Mouse (Mus musculus) CH12.LX (cell line): ENCODE results near the gene Evx2. TPM values are rescaled to one million over a fixed set of nuclear protein-coding genes. Genes with fewer than 3 reads are reported as not detected.

Experiments
- DNase-seq: peaks from one replicate; pipeline ENCODE4 v3.0.0-alpha.2; 2013; ENCODE audit errors: extremely low read depth
- H3K27ac ChIP-seq: 2 replicates; pipeline ENCODE4 v1.5.1; 2012; ENCODE audit warnings: low read depth, mild to moderate bottlenecking, control low read depth, moderate library complexity; ENCODE audit not compliant: insufficient read depth
- H3K27me3 ChIP-seq: replicated peaks from 2 replicates; pipeline ENCODE3; 2012; ENCODE audit warnings: inconsistent platforms
- H3K36me3 ChIP-seq, 2 experiments: replicated peaks in 1 of 2; 2 replicates each; pipeline versions ENCODE3 to v1.6.1; 2012; ENCODE audit warnings: inconsistent platforms in 1 of 2, low read length in 1 of 2, mild to moderate bottlenecking in 1 of 2, mixed read lengths in 1 of 2, moderate library complexity in 1 of 2; ENCODE audit not compliant: control insufficient read depth in 1 of 2, insufficient read depth in 1 of 2
- H3K4me1 ChIP-seq, 2 experiments: 2 replicates each; pipeline ENCODE4 v1.6.1; 2012; ENCODE audit warnings: inconsistent platforms in 1 of 2, moderate library complexity in 1 of 2; ENCODE audit not compliant: insufficient read depth in 2 of 2, control insufficient read depth in 1 of 2
- H3K4me2 ChIP-seq: 2 replicates; pipeline ENCODE4 v1.6.1; 2012; ENCODE audit warnings: low read depth, mild to moderate bottlenecking, control low read depth; ENCODE audit not compliant: poor library complexity, insufficient read depth, severe bottlenecking
- H3K4me3 ChIP-seq, 3 experiments: fragments of 150-350 bp in 1 of 3; sonication (generic) in 1 of 3; replicated peaks in 1 of 3; 2 replicates each; pipeline versions ENCODE3 to v1.5.1; 2011 to 2012; ENCODE audit warnings: low read depth in 2 of 3, low read length in 2 of 3, mild to moderate bottlenecking in 2 of 3, moderate library complexity in 2 of 3, control low read depth in 1 of 3, improper control_type of control experiment in 1 of 3, inconsistent platforms in 1 of 3, mixed read lengths in 1 of 3; ENCODE audit not compliant: poor library complexity in 1 of 3
- H3K79me2 ChIP-seq: replicated peaks from 2 replicates; pipeline ENCODE4 v1.6.1; 2012; ENCODE audit warnings: mild to moderate bottlenecking, moderate library complexity; ENCODE audit not compliant: control insufficient read depth, poor library complexity, insufficient read depth, severe bottlenecking; ENCODE audit errors: extremely low read depth
- H3K9ac ChIP-seq: 2 replicates; pipeline ENCODE4 v1.6.1; 2012; ENCODE audit warnings: low read depth, mild to moderate bottlenecking, control low read depth, moderate library complexity; ENCODE audit not compliant: insufficient read depth
- H3K9me3 ChIP-seq: replicated peaks from 2 replicates; pipeline ENCODE3; 2012; ENCODE audit warnings: low read length, inconsistent platforms, mixed read lengths
- EP300 ChIP-seq: IDR thresholded peaks from 2 replicates; pipeline ENCODE4 v1.6.1; 2011; ENCODE audit warnings: low read length, improper control_type of control experiment
- HCFC1 ChIP-seq: IDR thresholded peaks from 2 replicates; pipeline ENCODE4 v1.6.1; 2012; ENCODE audit warnings: low read depth, mild to moderate bottlenecking, inconsistent platforms, low read length, improper control_type of control experiment
- IRF4 ChIP-seq: IDR thresholded peaks from 2 replicates; pipeline ENCODE4 v1.6.1; 2014; ENCODE audit warnings: low read depth, mild to moderate bottlenecking, inconsistent platforms, low read length, improper control_type of control experiment
- JUN ChIP-seq: IDR thresholded peaks from 2 replicates; pipeline ENCODE4 v1.6.1; 2011; ENCODE audit warnings: low read depth, mild to moderate bottlenecking, low read length, improper control_type of control experiment, moderate library complexity; ENCODE audit not compliant: insufficient read depth
- MAX ChIP-seq: IDR thresholded peaks from 2 replicates; pipeline ENCODE4 v1.6.1; 2011; ENCODE audit warnings: low read length, improper control_type of control experiment
- NRF1 ChIP-seq: IDR thresholded peaks from 2 replicates; pipeline ENCODE4 v1.6.1; 2014; ENCODE audit warnings: low read depth, mild to moderate bottlenecking, inconsistent platforms, low read length, improper control_type of control experiment, moderate library complexity
- PAX5 ChIP-seq: IDR thresholded peaks from 2 replicates; pipeline ENCODE4 v1.6.1; 2012; ENCODE audit warnings: low read length, inconsistent platforms, mixed read lengths
- RAD21 ChIP-seq: IDR thresholded peaks from 2 replicates; pipeline ENCODE4 v1.6.1; 2011; ENCODE audit warnings: low read depth, mild to moderate bottlenecking, low read length, improper control_type of control experiment, moderate library complexity
- SIN3A ChIP-seq: IDR thresholded peaks from 2 replicates; pipeline ENCODE4 v1.6.1; 2012; ENCODE audit warnings: low read length, improper control_type of control experiment, inconsistent platforms
- SMC3 ChIP-seq: IDR thresholded peaks from 2 replicates; pipeline ENCODE4 v1.6.1; 2011; ENCODE audit warnings: low read depth, low read length, improper control_type of control experiment
- TBP ChIP-seq: conservative IDR thresholded peaks from 2 replicates; pipeline ENCODE4 v1.6.1; 2011; ENCODE audit warnings: low read depth, low read length, improper control_type of control experiment
- UBTF ChIP-seq: IDR thresholded peaks from 2 replicates; pipeline ENCODE4 v1.6.1; 2012; ENCODE audit warnings: low read depth, mild to moderate bottlenecking, inconsistent platforms, low read length, improper control_type of control experiment, moderate library complexity
- ZKSCAN1 ChIP-seq: IDR thresholded peaks from 2 replicates; pipeline ENCODE4 v1.6.1; 2012; ENCODE audit warnings: low read depth, inconsistent platforms, low read length, improper control_type of control experiment, borderline replicate concordance
- dilution Hi-C: fragments of 300-500 bp; cut with MboI; formaldehyde crosslinking; loops from 2 replicates; pipeline ENCODE4 v1.14.3; 2020; ENCODE audit warnings: low sequenced_read_pairs; ENCODE audit not compliant: extremely low pct_unique_long_range_greater_than_20kb, extremely low pct_ligation_motif_present
- in situ Hi-C: fragments of 300-500 bp; cut with MboI; formaldehyde crosslinking; loops from 3 replicates; pipeline ENCODE4 v1.14.3; 2019; ENCODE audit warnings: low sequenced_read_pairs, low pct_ligation_motif_present, low pct_unique_long_range_greater_than_20kb, mixed read lengths
- polyA plus RNA-seq: library from polyadenylated mRNA; unstranded; fragments of >175 nt; gene quantifications from 2 replicates; pipeline ENCODE4 v1.2.1, GENCODE M21; 2012; ENCODE audit warnings: low read depth; ENCODE audit not compliant: insufficient read length
- total RNA-seq, 2 experiments: library from RNA; depleted of rRNA; stranded (reverse); fragments of 300-350 nt in 1 of 2; fragments of >200 nt in 1 of 2; gene quantifications; 2 replicates each; pipeline ENCODE4 v1.2.3; 2012 to 2014

The Evx2 gene
- total and polyA plus RNA-seq, 3 experiments, result not detected

DNA sequence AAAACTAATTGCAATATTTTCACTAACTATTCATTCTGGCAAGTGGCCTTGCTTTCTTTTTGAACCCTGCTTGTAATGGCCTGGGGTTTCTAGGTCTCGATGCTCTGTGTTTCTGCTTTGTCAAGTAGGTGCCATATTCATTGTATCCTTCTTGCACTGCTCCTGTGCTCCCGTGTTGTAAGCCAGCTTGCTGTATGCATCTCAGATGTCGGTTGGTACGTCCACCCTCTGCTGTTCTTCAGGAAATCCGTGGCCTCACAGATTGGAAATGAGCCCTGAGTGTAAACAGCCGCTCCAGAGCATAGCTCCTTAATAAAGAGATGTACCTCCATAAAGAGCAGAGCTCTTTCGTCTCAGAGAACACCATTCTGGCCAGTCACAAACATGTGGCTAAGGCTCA, 48.2 kb upstream of the Evx2 start:
- TF ChIP-seq NRF1 (no peak), HCFC1 (no peak), SIN3A (no peak), EP300 (no peak), IRF4 (no peak), RAD21 (no peak), MAX (no peak), JUN (no peak), UBTF (no peak)
- H3K9ac ChIP-seq, result no peak overlapping the region
- H3K27me3 ChIP-seq, result peaks cover 6% of the 10 kb centered on the region
- H3K79me2 ChIP-seq, result no peaks in the 10 kb centered on the region
- H3K27ac ChIP-seq, result no peak overlapping the region
- in situ Hi-C loops (loop anchor here (25.0 kb wide), 1 partner anchor 880 kb away; no protein-coding TSS in a partner anchor), dilution Hi-C loops (no loop called here)
- peaks cover 4% of the 10 kb centered on the region for H3K9me3 ChIP-seq
- no peak overlapping the region for H3K4me2 ChIP-seq
- DNase-seq, result no peak
- peaks cover 0 to 4% of the 10 kb centered on the region in 2 experiments; a peak in 2 of 4 replicates for H3K4me1 ChIP-seq
- no peak overlapping the region for H3K4me3 ChIP-seq
- no peaks in the 10 kb centered on the region for H3K36me3 ChIP-seq

DNA sequence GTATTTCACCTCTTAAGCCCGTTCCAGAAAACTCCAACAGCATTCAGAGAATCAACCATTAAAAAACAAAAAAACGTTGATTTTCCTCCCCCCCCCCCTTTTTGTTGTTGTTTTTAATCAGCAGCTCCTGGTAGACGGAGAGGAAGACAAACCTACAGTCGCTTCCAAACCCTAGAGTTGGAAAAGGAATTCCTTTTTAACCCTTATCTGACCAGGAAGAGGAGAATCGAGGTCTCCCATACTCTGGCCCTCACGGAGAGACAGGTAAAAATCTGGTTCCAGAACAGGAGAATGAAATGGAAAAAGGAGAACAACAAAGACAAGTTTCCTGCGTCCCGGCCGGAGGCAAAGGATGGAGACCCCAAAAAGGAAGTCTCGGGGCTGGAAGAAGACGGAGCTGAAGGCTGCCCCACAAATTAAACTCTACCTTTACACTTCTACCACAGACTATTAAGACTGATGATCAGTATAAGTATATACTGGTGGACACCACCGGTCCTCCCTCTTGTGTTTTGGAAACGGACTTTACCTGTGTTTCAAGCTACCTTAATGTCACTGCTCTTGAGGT, 47.1 kb upstream of the Evx2 start:
- Histone ChIP-seq H3K36me3 (no peaks in the 10 kb centered on the region), H3K79me2 (no peaks in the 10 kb centered on the region), H3K27ac (no peak overlapping the region), H3K27me3 (peaks cover 6% of the 10 kb centered on the region), H3K4me3 (no peak overlapping the region)
- DNase-seq, result no peak
- dilution Hi-C loops, result no loop called here
- TF ChIP-seq HCFC1, result no peak
- TF ChIP-seq ZKSCAN1, result no peak
- no peak for TF ChIP-seq EP300
- TF ChIP-seq TBP, result no peak
- no peak for TF ChIP-seq PAX5
- no peak for TF ChIP-seq MAX
- no peak for TF ChIP-seq SMC3
- TF ChIP-seq, all 38 proteins: peak for 0
- Histone ChIP-seq H3K9me3 (no peaks in the 10 kb centered on the region), H3K4me1 (peaks cover 0 to 4% of the 10 kb centered on the region in 2 experiments; a peak in 2 of 4 replicates), H3K4me2 (no peak overlapping the region), H3K9ac (no peak overlapping the region)
- in situ Hi-C loops, result loop anchor here (25.0 kb wide), 1 partner anchor 881 kb away; no protein-coding TSS in a partner anchor
